14 mouse cellular contexts compared by ENCODE assay signal in genomic region chr6:97394473-97395075, GRCm38 (mm10).
DNase-seq lines count a peak whose midpoint lies in the region; ATAC-seq and TF ChIP-seq lines count a peak whose summit lies in the region.
"Had no signal": no experiment of that assay in that cellular context is flagged by ENCODE, and none has a peak within 500 bp of the region (broad histone marks: within the 10 kb centered on the region; RNA-seq: fewer than 3 reads in every experiment).

No protein-coding gene starts in this region.

- peak overlapping the region; percentile 80; the same call in 1 of the 2 replicates for H3K27ac ChIP-seq in hindbrain, embryonic 10.5 days
- no peak overlapping the region for H3K27ac ChIP-seq in hindbrain, embryonic 11.5 days (ENCODE audit: low read depth, low read length)
- peak overlapping the region; percentile 50; the same call in 1 of the 2 replicates for H3K27ac ChIP-seq in cortical plate, adult 2 months (ENCODE audit: insufficient read depth, low read length)
- peak overlapping the region; percentile 54; the same call in 1 of the 2 replicates for H3K27ac ChIP-seq in hindbrain, embryonic 15.5 days (replicated peaks)
- H3K27ac ChIP-seq in neural tube, embryonic 14.5 days (ENCODE audit: low read depth, low read length) = peak overlapping the region; percentile 34; the same call in 1 of the 2 replicates
- H3K27ac ChIP-seq: embryonic facial prominence, embryonic 13.5 days; liver, embryonic 13.5 days had no signal

- H3K9me3 ChIP-seq in hindbrain, embryonic 10.5 days = no peaks in the 10 kb centered on the region
- H3K9me3 ChIP-seq in hindbrain, embryonic 11.5 days (ENCODE audit: control insufficient read depth, low read length) = no peaks in the 10 kb centered on the region
- H3K9me3 ChIP-seq in hindbrain, embryonic 15.5 days = no peaks in the 10 kb centered on the region
- H3K9me3 ChIP-seq in neural tube, embryonic 14.5 days (ENCODE audit: control insufficient read depth, low read length) = no peaks in the 10 kb centered on the region
- H3K9me3 ChIP-seq: embryonic facial prominence, embryonic 13.5 days; liver, embryonic 13.5 days; stomach, embryonic 15.5 days had no signal

- no peak for TF ChIP-seq POLR2A in cortical plate, adult 2 months (IDR thresholded peaks at IDR 0.05; ENCODE audit: extremely low read depth, insufficient read depth, low read length)

- H3K36me3 ChIP-seq in hindbrain, embryonic 10.5 days = no peaks in the 10 kb centered on the region
- no peaks in the 10 kb centered on the region for H3K36me3 ChIP-seq in hindbrain, embryonic 11.5 days (ENCODE audit: control insufficient read depth, insufficient read depth, low read length)
- no peaks in the 10 kb centered on the region for H3K36me3 ChIP-seq in hindbrain, embryonic 15.5 days
- H3K36me3 ChIP-seq in neural tube, embryonic 14.5 days (ENCODE audit: control insufficient read depth, insufficient read depth, low read length) = no peaks in the 10 kb centered on the region
- H3K36me3 ChIP-seq: embryonic facial prominence, embryonic 13.5 days; liver, embryonic 13.5 days; stomach, embryonic 15.5 days had no signal

- no peak for TF ChIP-seq CTCF in cortical plate, adult 2 months (IDR thresholded peaks at IDR 0.05; ENCODE audit: extremely low read depth, insufficient read depth, low read length)

- ATAC-seq in hindbrain, embryonic 11.5 days (ENCODE audit: low FRiP score) = no peak
- ATAC-seq in hindbrain, embryonic 15.5 days (ENCODE audit: low FRiP score, low read depth) = no peak
- 0 out of 2 replicates have a peak, but pooled peaks have one; percentile 1 for ATAC-seq in neural tube, embryonic 14.5 days (ENCODE audit: low read depth)

- no peak overlapping the region for H3K4me3 ChIP-seq in hindbrain, embryonic 10.5 days
- no peak overlapping the region for H3K4me3 ChIP-seq in hindbrain, embryonic 11.5 days (ENCODE audit: low read depth, low read length)
- H3K4me3 ChIP-seq in cortical plate, adult 2 months (ENCODE audit: insufficient read depth, low read length) = no peak overlapping the region
- H3K4me3 ChIP-seq in hindbrain, embryonic 15.5 days = no peak overlapping the region
- H3K4me3 ChIP-seq in neural tube, embryonic 14.5 days (ENCODE audit: low read depth, low read length) = no peak overlapping the region
- H3K4me3 ChIP-seq: embryonic facial prominence, embryonic 13.5 days; liver, embryonic 13.5 days; stomach, embryonic 15.5 days had no signal

- no peak for DNase-seq in hindbrain, embryonic 10.5 days (ENCODE audit: low spot score)
- no peak for DNase-seq in hindbrain, embryonic 11.5 days (ENCODE audit: low spot score)
- DNase-seq in cerebellum, adult 11 months = no peak
- no peak for DNase-seq in adrenal gland, adult 2 months
- DNase-seq in lung, postnatal 25 days (ENCODE audit: low spot score) = no peak
- DNase-seq: gastrocnemius, postnatal 10 days; heart, postnatal 4 days; liver, embryonic 13.5 days; right cerebral cortex, adult 18-20 months had no signal

- 58% methylated on average over 12 of the region's 12 CpGs for WGBS in hindbrain, embryonic 10.5 days
- WGBS in hindbrain, embryonic 11.5 days = 54% methylated on average over 12 of the region's 12 CpGs
- 43% methylated on average over 12 of the region's 12 CpGs for WGBS in hindbrain, embryonic 15.5 days
- 16% methylated on average over 12 of the region's 12 CpGs for WGBS in neural tube, embryonic 14.5 days

- H3K9ac ChIP-seq in hindbrain, embryonic 11.5 days (ENCODE audit: low read depth, low read length) = no peak overlapping the region
- no peak overlapping the region for H3K9ac ChIP-seq in hindbrain, embryonic 15.5 days
- H3K9ac ChIP-seq in neural tube, embryonic 14.5 days (replicated peaks; ENCODE audit: low read depth, low read length) = no peak overlapping the region
- H3K9ac ChIP-seq: embryonic facial prominence, embryonic 13.5 days; liver, embryonic 13.5 days; stomach, embryonic 15.5 days had no signal

- H3K4me1 ChIP-seq in hindbrain, embryonic 10.5 days (replicated peaks) = peaks cover 32% of the 10 kb centered on the region
- peaks cover 8% of the 10 kb centered on the region for H3K4me1 ChIP-seq in hindbrain, embryonic 11.5 days (replicated peaks; ENCODE audit: control insufficient read depth, insufficient read depth, low read length)
- H3K4me1 ChIP-seq in cortical plate, adult 2 months (ENCODE audit: control insufficient read depth, insufficient read depth, low read length) = peaks cover 2% of the 10 kb centered on the region; the same call in 1 of the 2 replicates
- peaks cover 43% of the 10 kb centered on the region for H3K4me1 ChIP-seq in hindbrain, embryonic 15.5 days (replicated peaks)
- peaks cover 19% of the 10 kb centered on the region; the same call in 1 of the 2 replicates for H3K4me1 ChIP-seq in neural tube, embryonic 14.5 days (ENCODE audit: control insufficient read depth, insufficient read depth, low read length)
- H3K4me1 ChIP-seq: liver, embryonic 13.5 days had no signal

- no peak overlapping the region for H3K4me2 ChIP-seq in hindbrain, embryonic 11.5 days (replicated peaks; ENCODE audit: low read depth, low read length)
- H3K4me2 ChIP-seq in hindbrain, embryonic 15.5 days = no peak overlapping the region
- no peak overlapping the region for H3K4me2 ChIP-seq in neural tube, embryonic 14.5 days (ENCODE audit: low read depth, low read length)
- H3K4me2 ChIP-seq: liver, embryonic 13.5 days had no signal

- no peaks in the 10 kb centered on the region for H3K27me3 ChIP-seq in hindbrain, embryonic 10.5 days (ENCODE audit: insufficient read depth, poor library complexity, severe bottlenecking)
- H3K27me3 ChIP-seq in hindbrain, embryonic 11.5 days (ENCODE audit: control insufficient read depth, insufficient read depth, low read length) = no peaks in the 10 kb centered on the region
- H3K27me3 ChIP-seq in hindbrain, embryonic 15.5 days = no peaks in the 10 kb centered on the region
- no peaks in the 10 kb centered on the region for H3K27me3 ChIP-seq in neural tube, embryonic 14.5 days (ENCODE audit: control insufficient read depth, insufficient read depth, low read length)
- H3K27me3 ChIP-seq: embryonic facial prominence, embryonic 13.5 days; liver, embryonic 13.5 days; stomach, embryonic 15.5 days had no signal
